Mouse (Mus musculus) left cerebral cortex, postnatal 4 days (tissue): Measurements from ENCODE around the gene Prl7a2. TPM values are rescaled to one million over a fixed set of nuclear protein-coding genes. Genes with fewer than 3 reads are reported as not detected.

Source experiments
- DNase-seq: peaks from one replicate; pipeline ENCODE4 v3.0.0-alpha.2; 2022
- intact Hi-C: fragments of 180-260 bp; cut with DNase I; formaldehyde crosslinking; loops from one replicate; pipeline ENCODE4 v1.15.1; 2025
- total RNA-seq, 2 experiments: library from RNA; stranded (reverse); gene quantifications; 2 replicates each; pipeline ENCODE4 v1.2.3; 2021

The Prl7a2 gene
- not detected for total RNA-seq

- intact Hi-C loops: no loop called here
- DNase-seq: no peak
Measured at GRCm38 (mm10) chr13:27667936-27668335, at the start of gene Prl7a2. TSS of gene Prl7a2 (minus strand) at chr13:27668036.

GRCm38 (mm10) chr13:27716636-27717035 is 48.8 kb upstream of the Prl7a2 start, which contains the start of gene Prl7d1:
TSS of gene Prl7d1 (minus strand) at chr13:27716736.
- intact Hi-C loops: no loop called here

GRCm38 (mm10) chr13:27706521-27706920 is 38.7 kb upstream of the Prl7a2 start:
- no peak for DNase-seq
- intact Hi-C loops: no loop called here

More at GRCm38 (mm10) chr13:27716636-27717035, 48.8 kb upstream of the Prl7a2 start, which contains the start of gene Prl7d1:
- no peak for DNase-seq

- no peak for DNase-seq
- intact Hi-C loops: no loop called here
Measured at GRCm38 (mm10) chr13:27660747-27661146, 7.1 kb downstream of the Prl7a2 start.

- intact Hi-C loops: no loop called here
- no peak for DNase-seq
Measured at GRCm38 (mm10) chr13:27642393-27642792, 25.4 kb downstream of the Prl7a2 start, which contains the start of gene Prl7a1. TSS of gene Prl7a1 (minus strand) at chr13:27642493.

GRCm38 (mm10) chr13:27610482-27610881 is 57.4 kb downstream of the Prl7a2 start, which contains the start of gene Prl7b1:
TSS of gene Prl7b1 (minus strand) at chr13:27610582.
- intact Hi-C loops: no loop called here
- no peak for DNase-seq

Other genes with a start within 250 kb of the Prl7a2 start
- not detected for gene Prl8a6, start 229.3 kb downstream of the Prl7a2 start, total RNA-seq
- gene Prl8a8, start 154.8 kb downstream of the Prl7a2 start, total RNA-seq: not detected
- gene Prl8a9, start 103.4 kb downstream of the Prl7a2 start, total RNA-seq: not detected
- gene Prl8a1, start 85.9 kb downstream of the Prl7a2 start, total RNA-seq: not detected
- not detected for gene Prl7b1, start 57.5 kb downstream of the Prl7a2 start, total RNA-seq
- gene Prl7a1, start 25.5 kb downstream of the Prl7a2 start, total RNA-seq: not detected
- not detected for gene Prl7d1, start 48.7 kb upstream of the Prl7a2 start, total RNA-seq
- not detected for gene Prl7c1, start 112.8 kb upstream of the Prl7a2 start, total RNA-seq
- gene Prl2a1, start 133.6 kb upstream of the Prl7a2 start, total RNA-seq: not detected
- not detected for gene Prl2c1, start 181.3 kb upstream of the Prl7a2 start, total RNA-seq